Mouse (Mus musculus): ENCODE results near the gene Zeb2.
A peak's percentile ranks its signal among the peaks of the same experiment; 100 is the strongest.
"Not testable (repeated sequence)": the region's sequence is repeated elsewhere in the genome, so short reads cannot be mapped to it uniquely, and the experiment has no call there.

The Zeb2 gene

DNA sequence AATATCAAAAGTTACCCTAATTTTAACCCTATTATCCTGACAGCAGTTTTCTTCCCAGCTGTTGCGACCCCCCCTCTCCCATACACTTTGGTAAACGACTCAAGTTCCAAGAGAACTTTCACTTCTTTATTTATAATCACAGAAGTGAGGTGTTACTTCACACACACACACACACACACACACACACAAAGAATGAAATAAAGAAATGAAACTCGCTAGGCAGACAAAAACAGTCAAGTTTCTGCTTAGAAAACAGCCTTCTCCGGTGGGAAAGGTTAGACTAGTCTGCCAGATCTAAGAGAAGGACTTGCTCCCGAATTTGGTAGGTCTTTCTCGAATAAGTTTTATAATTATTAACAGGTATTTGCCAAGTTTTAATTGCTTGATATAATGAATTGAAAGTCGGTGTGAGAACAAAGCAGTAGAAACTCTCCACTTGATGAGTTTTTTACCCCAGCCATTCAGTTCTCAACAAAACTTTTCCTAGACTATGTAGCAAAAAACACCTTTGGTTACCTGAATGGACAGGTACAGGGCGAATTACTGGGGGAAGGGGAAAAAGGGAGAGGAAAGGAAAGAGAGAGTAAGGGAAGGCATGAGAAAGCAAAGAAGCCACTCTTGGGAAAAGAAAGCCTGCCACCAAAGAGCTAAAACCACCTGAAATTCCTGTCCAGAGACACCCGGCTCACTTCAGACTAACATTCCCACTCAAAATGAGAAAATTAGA is 5.0 kb downstream of the Zeb2 start:
- DNase-seq (ENCODE audit: low spot score): no peak

DNA sequence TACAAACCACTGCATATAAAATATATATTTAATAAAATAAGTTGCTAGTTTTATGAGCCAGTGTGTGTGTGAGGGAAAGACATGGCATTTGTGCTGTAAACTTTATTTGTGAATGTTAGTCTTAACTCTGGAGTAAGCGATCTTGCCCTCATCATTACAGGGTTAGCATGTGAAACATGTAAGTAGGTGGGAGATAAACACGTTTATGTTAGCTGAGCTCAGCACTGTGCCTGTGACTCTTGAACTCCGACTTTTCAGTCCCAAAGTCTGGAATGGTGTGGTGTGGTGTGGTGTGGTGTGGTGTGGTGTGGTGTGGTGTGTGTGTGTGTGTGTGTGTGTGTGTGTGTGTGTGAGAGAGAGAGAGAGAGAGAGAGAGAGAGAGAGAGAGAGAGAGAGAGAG is 5.6 kb downstream of the Zeb2 start:
- not testable (repeated sequence) for DNase-seq (ENCODE audit: low spot score)

DNA sequence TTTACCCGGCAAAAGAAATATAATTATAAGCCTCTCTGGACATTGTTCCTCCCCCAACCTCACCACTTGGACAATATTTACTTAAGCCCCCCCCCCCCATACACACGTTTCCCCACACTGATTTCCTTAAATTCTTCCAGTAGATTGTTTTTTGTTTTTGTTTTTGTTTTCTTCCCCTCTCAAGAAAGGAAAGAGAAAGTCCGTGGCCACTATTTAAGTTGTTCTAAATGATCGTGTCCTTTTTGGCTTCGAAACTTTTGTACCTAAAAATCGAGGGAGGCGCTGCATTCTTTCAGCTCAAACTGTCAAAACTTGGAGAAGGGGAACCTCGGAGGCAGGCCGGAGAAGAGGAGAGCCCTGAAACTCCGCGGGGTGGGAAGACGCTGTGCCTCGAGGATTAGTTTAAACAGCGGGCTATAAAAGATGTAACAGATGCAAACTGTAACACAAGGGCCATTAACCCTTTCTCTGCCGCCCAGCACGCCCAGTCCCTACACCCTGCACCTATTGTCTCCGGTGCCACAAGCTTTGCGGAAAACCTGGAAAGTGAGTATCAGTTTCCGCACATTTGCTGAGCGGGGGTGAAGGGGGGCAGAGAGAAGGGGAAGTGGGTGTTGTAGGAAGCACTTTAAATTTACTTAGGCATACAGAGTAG is 6.3 kb downstream of the Zeb2 start:
- DNase-seq (ENCODE audit: low spot score): peak; percentile 40

DNA sequence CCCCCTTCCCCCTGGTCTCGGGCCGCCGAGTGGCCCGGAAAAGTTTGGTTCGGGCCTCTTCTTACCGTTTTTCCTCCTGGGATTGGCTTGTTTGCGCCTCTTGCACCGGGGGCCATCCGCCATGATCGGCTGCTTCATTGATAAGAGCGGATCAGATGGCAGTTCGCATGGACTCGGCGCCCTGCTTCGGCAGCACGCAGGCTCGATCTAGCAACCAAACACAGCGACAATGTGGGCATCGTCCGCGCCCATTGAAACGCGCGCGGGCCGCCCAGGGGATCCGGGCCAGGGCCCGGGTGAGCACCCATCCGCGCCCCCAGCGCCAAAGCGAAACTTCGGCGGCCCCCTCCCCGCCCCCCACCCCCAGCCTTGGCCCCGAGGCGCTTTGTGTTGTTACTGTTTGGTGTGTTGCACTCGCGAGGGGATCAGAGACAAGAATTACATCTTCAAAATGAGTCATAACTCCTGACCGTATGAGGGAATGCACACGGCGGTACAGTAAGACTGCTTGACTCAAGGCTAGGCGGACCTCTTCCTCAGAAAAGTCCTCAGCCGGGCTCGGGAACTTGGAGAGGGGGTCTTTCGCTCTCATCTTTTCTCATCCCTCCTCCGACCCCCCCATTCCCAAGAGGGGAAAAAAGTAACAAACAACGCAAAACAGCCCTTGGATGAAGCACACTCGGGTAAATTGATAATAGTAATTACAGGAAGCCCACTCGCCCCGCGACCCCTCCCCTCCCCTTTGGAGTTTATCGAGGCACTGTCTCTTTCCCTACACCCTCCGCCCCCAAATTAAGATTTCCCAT is 7.0 kb downstream of the Zeb2 start:
- peak; percentile 40 for DNase-seq (ENCODE audit: low spot score)

DNA sequence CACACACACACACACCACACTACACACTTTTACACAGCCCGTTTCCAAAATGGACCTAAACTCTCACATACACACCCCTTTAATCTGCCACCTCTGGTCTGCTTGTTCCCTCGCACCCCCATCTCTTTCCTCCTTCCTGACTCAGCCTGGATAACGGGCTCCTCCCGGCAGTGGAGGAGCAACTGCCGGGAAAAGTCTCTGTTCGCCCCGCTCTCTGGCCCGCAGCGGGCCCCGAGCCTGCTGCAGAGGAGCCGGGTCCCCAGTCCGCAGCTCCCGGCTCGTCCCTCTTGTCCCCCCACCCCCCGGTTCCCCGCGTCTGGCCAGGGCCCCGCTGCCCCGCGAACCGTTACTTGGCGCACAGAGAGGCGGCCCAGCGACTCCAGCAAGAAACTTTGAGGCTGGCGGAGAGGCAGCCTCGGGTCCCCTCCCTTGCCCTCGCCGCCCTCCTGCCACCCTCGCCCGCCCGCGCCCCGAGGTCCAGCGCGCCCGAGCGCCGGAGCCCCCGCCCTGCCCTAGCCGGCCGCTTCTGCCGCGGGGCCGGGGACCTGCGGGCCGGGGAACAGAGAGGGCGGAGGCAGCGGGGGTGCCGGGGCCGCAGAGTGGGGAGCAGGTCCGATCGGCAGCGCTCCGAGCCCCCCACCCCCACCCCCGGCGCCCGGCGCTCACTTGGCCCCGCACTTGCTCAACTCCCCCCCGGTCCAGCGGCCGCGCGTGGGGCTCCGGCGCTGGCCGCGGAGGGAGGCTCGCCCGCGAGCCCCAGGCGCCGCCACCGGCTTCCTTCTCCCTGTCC is 7.8 kb downstream of the Zeb2 start:
- DNase-seq (ENCODE audit: low spot score): peak; percentile 29

DNA sequence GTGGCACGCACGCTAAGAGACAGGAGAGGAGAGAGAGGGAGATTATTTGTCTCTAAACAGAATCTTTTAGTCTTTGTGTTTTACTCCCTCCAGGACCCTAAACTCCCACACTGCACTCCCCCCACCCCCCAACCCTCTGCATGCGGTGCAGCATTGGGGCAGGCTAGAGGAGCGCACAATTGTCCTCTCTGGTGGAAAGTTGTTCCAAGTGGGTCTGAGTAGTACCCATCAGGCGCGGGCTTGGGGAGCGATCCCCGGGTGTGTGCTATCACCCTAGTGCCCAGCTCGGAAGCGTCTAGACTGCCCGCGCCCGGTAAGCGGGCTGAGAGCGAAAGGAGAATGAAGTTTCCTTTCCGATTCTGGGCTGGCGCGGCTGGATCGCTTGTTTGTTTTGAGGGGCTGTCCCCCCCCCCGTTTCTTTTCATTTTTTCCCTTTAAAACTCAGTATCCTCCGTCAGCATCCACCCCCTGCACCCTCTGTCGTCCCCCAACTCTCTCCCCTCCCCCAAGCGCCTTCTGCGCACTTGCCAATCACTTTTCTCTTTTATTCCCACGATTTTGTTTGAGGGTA is 8.6 kb downstream of the Zeb2 start:
- peak; percentile 24 for DNase-seq (ENCODE audit: low spot score)

DNA sequence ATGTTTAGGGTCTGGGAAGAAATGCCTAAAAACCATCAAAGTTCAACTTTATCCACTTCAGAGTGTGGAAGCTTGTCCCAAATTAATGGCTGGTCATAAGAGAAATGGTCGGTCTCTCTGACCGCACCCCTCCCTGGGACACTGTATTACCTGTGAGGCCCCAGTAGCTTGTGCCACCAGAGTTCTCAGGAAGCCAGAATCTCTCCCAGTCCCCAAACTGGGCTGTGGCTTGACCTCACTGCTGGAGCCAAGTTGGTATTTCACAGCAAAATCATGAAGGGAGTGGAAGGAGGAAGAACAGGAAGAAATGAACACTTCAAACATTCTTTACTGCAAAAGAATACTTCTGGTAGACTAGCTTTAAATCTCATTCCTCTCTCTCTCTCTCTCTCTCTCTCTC is 9.6 kb downstream of the Zeb2 start:
- DNase-seq (ENCODE audit: low spot score): no peak

DNA sequence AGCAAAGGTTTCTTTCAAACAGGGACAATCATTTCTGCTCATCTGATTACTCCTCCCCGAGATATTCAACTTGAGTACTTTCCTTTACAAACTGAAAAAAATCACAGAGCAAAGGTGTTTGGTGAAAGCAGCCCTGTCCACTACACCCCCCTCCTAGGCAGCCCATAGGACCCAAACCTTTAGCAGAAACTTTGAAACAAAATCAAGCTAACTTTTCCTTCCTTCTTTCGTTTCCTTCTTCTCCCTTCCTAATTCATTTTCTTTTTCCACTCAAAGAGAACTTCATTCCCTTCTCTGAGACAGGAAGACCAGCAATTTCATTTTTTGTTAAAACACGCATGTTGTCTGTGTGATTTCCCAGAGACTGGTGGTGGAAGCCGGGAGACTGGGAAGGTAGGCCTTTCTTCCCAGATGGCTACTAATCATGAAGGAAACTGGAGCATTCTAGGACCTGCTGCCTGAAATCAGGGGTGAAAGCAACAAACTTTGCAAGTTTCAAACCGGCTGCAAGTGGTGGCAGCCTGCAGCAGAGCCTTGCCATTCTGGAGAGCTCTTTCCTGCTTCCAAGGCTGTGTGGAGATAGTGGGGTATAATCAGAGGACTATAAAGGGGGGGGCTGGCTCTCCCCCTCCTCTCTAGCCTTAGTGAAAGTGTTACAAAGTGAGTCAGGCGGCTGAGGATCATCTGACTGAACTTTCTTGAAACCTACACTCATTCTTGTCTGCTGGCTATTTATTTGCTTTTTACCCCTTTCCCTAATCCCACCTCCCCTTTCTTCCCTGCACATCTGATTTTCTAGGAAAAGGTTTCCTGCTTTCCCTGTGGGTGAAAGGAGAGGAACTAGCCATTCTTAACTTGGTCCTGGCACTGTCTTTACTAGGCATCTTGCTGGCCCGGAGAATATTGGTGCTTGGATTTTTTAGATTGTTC is 11.0 kb downstream of the Zeb2 start:
- DNase-seq (ENCODE audit: low spot score): peak; percentile 45

DNA sequence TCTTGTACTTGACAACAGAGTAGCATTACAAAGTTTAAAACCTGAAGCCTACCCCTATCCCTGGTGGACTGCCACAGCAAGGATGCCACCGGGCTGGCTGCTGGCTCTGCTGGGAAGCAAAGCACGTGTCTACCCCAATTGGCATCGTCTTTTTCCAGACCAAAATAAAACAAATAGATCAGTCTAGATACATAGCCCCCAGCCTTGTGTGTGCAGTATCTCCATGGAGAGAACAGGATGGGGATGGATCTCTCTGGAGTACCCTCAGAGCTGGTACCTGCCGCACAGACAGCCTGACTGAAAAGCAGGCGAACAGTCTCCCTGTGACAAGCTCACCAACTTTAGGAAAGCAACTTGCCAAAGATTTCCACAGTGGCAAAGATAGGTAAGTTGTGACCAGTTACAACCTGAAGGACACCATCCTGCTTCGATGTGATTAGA is 11.9 kb downstream of the Zeb2 start:
- no peak for DNase-seq (ENCODE audit: low spot score)

DNA sequence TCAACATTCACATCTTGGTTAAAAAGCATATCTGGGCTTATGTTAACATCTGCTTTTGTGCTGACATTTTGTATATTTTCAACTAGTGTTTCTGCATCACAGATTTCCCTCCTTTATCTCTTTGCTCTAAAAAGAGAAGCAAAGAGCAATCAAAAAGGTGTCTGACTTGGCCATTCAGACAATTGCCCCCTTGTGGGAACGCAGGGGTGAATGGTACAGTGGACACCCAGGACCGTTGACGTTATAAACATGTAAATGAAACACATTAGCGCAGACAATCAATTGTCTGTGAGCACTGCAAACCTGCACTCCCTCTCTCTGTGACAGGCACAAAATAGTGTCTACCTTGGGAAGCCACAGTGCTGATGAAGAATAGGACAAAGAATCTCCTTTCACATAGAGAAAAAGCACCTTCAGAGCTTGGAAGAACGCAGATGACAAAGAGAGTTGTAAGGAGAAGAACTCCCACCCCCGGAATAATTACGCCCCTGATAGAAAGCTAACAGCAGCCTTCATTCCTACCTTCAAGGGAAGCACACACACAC is 12.6 kb downstream of the Zeb2 start:
- DNase-seq (ENCODE audit: low spot score): no peak

DNA sequence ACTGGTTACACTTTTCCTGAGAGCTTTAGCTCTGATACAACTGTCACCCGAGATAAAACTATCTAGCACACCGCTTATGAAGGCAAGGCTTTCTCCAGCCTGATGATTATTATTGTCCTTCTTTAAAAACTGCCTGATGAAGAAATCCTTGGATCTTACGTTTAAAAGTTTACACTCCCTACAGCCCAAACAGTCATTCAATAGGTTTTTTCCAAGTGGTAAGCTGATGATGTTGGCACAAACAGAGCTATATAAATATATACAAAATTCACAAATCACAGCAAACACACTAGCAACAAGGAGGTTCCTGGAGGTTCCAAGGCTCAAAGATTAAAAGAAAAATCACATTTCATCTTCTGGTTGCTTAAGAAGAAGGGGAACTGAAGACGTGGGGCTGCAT is 13.1 kb downstream of the Zeb2 start:
- no peak for DNase-seq (ENCODE audit: low spot score)

DNA sequence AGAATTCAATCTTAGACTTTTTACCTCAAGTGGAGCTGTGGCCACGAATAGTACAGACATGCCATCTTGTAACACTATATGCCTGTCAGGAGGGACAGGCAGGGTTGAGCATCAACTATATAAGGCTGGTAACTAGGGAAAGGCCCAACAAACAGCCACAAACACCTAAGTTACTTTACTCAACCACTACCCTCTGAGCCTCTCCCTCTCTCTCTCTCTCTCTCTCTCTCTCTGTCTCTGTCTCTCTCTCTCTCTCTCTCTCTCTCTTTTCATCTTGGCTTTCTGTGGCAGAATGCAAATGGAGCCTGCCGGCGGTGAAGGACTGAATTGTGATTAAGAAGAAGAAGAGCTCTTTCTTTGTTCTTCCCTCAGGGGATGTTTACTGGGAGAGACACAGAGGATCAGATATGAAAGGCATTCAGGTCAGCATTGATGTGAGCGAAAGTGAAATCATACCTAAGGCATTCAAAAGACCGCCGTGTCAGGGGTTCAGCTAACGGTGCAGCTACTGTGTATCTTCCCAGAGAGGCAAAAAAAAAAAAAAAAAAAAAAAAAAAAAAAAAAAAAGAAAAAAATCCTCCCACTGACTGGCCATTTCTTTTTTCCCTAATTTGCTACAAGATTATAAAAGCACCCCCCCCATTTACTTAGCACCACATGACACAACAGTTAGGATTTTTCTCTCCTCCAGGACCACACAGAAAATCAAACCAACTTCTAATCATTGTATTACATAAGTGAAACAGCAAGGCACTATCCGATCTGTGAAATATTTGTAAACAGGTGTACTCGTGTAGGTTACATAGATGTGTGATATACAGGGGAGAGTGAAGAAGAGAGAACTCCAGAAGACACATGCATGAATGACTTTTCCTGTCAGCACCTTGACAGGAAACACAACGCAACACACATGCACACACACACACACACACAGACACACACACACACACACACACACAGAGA is 13.9 kb downstream of the Zeb2 start:
- no peak for DNase-seq (ENCODE audit: low spot score)

DNA sequence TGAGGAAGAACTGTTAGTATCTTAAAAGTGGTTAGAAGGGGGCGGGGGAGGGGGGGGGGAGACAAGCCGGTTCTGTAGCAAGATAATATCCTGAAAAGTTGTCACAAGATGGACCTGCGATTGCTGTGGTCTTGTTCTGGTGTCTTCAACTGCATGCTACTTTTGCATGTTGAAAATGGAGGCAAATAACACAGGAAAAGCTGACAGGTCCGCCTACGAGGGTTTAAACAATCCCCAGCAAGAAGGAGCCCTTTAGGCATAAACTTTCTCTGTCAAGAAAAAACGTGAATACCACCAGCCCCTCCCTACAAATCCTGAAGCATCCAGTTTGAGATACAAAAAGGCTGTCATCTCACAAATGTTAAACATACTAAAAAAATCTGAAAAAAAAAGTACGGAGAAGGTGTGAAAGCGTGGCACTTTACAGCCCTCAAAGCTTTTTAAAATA is 15.0 kb downstream of the Zeb2 start:
- DNase-seq (ENCODE audit: low spot score): no peak

DNA sequence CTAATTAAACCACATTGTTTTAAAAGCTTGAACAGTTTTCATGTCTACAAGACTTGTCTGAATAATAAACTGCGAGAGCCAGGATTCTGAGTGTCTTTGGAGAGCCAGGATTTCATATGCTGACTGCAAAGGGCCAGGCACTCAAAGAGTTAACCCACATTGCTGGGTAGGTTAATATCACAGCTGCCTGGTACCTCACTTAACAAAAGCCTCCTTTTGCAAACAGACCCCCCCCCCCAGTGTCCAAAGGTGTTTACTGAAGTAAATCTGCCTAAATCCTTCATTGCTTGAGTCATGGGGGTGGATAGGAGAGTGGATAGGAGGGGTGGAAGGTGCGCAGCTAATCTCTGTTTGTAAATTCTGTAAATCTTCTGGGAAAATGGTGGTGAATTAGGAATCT is 15.6 kb downstream of the Zeb2 start:
- no peak for DNase-seq (ENCODE audit: low spot score)

DNA sequence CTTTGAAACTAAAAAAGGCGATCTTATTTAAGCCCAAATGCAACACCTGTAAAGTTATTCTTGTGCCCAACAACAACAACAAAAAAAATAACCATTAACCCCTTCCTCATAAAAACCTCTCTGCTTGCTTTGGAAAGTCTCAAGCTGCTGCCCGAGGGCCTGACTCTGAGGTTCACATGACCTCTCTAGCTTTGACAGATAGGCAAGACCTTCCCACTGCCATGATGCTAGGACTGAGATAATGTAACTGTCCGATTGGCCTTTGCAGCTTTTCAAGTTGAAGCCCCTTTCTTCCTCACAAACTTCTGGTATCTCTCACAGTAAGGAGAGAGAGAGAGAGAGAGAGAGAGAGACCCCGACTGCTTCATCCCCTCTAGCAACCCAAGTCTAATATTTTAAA is 16.2 kb downstream of the Zeb2 start:
- no peak for DNase-seq (ENCODE audit: low spot score)

DNA sequence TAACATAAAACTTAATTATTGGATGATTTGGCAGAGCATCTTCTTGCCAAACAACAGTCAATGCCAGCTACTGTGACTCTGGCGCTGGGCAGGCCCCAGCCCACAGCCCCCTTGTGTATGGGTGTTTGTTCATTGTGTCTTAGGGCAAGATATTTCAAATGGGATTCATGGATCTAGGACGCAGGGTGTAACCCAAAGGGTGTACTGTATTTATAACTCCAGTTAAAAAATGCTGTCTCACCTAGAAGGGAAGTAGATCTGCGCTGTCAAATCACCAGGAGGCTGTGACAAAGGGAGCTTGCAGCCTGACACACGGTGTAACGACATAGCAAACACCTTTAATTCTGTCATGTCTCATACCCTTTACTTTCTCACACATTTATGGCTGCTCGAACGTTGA is 16.6 kb downstream of the Zeb2 start:
- no peak for DNase-seq (ENCODE audit: low spot score)

DNA sequence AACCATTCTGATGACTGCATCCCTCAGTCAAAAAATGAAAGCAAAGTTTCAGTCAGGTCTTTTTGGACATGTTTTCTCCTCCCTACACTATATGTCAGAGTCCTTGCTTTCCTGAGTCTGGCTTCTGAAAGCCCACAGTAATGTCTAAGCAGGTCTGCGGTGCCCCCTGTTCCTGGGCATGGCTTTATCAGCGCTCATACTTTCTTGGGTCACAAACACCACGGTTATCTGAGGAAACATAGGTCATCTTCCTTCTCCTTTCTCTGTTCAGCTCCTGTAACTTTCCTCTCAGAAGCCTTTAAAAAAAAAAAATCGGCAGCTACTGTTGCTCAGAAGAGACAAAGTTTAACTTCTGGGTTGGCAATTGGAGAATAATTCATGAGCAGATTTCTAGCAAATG is 17.2 kb downstream of the Zeb2 start:
- DNase-seq (ENCODE audit: low spot score): no peak

DNA sequence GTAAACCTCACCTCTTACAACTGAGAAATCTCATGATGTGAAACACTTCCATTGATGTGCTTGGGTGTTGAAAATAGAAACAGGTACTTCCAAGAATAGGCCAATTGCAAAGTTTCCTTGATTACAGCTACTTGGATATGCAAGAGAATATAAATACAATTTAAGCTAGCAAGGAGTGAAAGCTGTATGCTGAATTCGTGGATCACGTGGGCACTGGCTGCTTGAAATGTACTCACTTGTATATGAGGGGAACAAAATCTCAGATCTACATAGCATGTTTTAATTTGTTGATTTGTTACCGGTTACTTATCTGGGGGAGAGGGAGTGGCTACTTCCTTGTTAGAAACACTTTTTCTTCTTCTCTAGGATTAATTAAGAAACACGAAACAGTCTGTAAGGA is 18.1 kb downstream of the Zeb2 start:
- no peak for DNase-seq (ENCODE audit: low spot score)

DNA sequence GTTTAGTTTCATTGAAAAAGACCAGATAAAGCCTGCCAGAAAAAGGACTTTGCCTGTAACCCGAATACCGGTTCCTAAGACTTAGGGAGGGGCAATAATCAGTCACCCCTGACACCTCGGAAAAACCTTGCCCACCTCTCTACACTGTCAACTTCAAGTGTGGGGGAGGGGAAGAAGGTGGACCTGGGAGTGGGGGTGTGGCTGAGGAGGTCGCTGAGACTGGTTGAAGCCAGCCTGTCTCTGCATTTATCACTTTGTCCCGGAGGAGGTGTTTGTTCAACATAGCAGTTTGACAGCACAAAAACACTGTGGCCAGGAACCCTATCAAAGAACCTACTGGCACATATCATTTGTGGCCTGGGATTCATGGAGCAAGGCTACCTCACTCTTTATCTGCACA is 19.2 kb downstream of the Zeb2 start:
- DNase-seq (ENCODE audit: low spot score): no peak
